Mouse (Mus musculus) c-Kit-positive CD71-positive TER-119-negative erythroid progenitor cells, embryonic 14.5 days (primary cell): ENCODE measurements around the gene Ltb4r1.
A peak's percentile ranks its signal among the peaks of the same experiment; 100 is the strongest.
"Not testable (repeated sequence)": the region's sequence is repeated elsewhere in the genome, so short reads cannot be mapped to it uniquely, and the experiment has no call there.

Experiments
- DNase-seq: peaks from one replicate; pipeline ENCODE4 v3.0.0-alpha.2; 2013; ENCODE audit warnings: low read depth

Ltb4r1 gene

DNA sequence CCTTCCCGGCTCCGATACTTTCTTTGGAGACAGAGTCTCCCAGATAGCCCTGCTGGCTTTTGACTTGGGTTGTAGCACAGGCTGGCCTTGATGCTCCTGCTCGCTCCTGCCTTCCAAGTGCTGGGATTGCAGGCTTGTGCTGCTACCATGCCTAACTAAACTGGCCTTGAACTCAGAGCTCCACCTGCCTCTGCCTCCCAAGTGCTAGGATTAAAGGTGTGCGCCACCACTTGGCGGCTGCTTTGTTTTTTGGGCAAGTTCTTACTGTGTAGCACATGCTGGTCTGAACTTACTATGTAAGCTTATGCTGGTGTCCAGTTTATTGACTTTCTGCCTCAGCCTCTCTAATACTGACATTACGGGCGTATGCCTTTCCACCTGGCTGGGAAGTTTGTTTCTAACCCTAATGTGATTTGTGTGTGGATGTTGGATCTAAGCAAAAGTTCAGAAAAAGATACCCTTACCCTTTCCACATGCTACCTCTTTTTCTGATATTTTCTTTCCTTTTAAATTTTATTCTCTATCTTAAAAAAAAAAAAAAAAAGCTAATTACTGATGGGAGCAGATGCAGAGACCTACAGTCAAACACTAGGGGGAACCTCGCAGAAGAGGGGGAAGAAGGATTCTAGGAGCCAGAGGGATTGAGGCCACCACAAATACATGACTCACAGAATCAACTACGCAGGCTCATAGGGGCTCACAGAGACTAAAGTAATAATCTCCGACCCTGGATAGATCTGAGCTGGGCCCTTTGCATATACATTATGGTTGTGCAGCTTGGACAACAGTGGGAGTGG, 18.5 kb upstream of the Ltb4r1 start:
- DNase-seq = no peak

DNA sequence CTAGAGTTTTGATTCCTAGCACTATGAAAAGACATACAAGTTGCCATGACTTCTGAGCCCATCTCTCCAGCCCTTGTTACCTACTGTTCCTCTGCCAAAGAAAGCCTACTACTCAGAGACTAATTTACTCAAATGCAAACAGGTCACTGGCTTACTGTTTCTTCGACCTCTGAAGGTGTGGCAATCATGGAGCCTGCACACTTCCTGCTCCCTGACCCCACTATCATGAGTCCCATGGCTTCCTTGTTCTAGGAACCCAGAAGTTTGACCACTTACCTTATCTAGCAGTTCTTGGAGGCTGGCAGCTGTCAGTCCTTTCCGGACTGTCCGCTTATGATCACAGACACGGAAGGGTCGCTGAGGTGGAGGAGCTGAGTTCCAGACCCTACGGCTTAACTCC, 8.2 kb upstream of the Ltb4r1 start:
- no peak for DNase-seq

DNA sequence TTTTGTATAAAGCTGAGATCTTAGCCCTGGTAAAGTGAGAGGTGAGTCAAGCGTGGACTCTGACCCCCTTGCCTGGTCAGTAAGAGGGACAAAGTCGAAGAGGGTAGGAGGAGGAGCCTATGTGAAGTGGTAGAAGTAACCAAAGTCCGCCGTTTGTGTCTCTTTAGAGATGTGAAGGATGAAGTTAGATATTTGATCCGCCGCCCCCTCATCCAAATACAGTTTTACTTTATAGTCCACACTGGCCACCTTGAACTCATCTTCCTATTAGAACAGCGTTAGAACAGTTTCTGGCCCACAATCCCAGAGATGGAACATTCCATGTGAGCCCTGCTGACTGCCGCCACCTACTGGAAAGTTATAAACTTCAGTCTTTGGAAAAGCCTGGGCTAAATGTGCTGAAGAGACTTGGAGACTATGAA, 7.4 kb upstream of the Ltb4r1 start, which contains the start of gene Cideb:
TSS of gene Cideb (minus strand) at position 96 of the 422 bp plus-strand sequence.
- peak; percentile 62 for DNase-seq

DNA sequence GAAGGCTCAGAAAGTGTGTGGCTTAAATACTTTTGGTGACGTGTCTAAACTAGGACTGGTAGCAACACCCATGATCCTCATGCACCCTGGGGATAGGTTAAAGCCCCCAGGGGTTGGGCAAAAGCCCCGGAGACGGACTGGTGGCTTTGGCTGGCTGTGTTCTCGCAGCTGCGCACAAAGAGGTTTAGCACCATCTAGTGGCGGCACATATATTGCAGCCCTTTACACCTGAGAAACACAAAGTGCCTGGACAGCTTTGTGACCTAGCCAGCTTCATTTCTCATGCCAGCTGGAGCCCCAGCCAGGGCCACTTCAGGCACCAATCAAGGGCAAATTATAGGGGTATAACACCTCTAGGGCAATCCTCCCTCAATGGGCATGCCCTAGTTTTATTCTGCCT, 5.6 kb upstream of the Ltb4r1 start:
- DNase-seq = not testable (repeated sequence)

DNA sequence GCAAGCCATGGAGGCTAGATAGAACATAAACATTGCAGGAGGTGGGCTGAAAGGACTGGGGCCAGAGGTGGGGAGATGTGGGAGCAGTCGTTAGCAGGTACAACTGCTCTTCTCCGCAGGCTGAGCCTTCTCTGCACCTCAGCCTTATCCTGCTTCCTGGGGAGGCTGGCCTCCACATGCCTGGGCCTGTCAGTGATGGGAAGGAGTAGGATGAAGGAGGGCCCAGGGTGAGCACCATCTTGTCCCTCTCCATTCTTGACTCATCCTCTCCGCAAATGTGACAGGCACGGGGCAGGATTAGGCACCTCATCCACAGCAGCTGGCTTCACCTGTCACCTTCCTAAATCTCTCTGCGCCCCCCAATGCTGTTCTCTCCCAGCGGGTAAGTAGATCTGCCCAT, 4.6 kb upstream of the Ltb4r1 start, which contains the start of gene Ltb4r2:
TSS of gene Ltb4r2 (plus strand) at position 266 of the 400 bp plus-strand sequence.
- no peak for DNase-seq

DNA sequence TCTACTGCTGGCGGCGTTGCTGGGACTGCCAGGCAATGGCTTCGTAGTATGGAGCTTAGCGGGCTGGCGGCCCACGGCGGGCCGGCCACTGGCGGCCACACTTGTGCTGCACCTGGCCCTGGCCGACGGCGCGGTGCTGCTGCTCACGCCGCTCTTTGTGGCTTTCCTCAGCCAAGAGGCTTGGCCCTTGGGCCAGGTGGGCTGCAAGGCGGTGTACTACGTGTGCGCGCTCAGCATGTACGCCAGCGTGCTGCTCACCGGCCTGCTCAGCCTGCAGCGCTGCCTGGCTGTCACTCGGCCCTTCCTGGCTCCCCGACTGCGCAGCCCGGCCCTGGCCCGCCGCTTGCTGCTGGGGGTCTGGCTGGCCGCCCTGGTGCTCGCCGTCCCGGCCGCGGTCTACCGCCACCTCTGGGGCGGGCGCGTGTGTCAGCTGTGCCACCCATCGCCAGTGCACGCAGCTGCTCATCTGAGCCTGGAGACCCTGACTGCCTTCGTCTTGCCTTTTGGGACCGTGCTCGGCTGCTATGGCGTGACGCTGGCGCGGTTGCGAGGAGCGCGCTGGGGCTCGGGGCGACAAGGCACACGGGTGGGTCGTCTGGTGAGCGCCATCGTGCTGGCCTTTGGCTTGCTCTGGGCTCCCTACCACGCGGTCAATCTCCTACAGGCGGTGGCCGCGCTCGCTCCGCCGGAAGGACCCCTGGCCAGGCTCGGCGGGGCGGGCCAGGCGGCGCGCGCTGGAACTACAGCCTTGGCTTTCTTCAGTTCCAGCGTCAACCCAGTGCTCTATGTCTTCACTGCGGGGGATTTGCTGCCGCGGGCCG, 3.6 kb upstream of the Ltb4r1 start:
- DNase-seq = no peak

DNA sequence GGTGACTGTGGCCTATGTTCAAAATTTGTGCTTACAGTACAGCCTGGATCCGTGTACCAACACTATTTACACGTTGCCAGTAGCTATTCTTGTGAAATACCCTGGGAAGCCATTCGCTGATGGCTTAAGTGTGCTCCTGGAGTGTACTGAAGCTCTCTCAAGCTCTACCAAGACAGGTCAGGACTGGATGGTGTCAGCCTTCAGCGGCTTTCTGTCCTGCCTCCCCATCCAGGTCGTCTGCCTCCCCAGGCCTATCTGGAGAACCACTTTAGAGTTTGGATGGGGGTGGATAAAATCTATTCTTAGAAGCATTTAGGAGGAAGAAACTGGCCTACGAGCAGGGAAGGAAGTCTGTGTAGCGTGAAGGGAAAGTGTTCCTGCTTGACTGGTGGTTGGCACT, 2.6 kb upstream of the Ltb4r1 start:
- DNase-seq = no peak

DNA sequence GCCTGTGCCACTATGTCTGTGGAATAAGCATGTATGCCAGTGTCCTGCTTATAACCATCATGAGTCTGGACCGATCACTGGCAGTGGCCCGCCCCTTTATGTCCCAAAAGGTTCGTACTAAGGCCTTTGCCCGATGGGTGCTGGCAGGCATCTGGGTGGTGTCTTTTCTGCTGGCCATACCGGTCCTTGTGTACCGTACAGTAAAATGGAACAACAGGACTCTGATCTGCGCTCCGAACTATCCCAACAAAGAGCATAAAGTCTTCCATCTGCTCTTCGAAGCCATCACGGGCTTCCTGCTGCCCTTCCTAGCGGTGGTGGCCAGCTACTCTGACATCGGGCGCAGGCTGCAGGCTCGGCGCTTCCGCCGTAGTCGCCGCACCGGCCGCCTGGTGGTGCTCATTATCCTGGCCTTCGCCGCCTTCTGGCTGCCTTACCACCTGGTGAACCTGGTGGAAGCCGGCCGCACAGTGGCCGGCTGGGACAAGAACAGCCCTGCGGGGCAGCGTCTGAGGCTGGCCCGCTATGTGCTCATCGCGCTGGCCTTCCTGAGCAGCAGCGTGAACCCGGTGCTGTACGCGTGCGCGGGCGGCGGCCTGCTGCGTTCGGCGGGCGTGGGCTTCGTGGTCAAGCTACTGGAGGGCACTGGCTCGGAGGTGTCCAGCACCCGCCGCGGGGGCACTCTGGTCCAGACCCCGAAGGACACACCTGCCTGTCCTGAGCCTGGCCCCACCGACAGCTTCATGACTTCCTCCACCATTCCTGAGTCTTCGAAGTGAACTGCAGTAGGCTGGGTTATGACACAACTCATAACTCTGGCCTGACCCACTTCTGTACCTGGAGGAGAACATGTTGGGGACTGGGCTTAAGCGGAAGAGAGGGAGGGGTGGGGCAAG, 2.0 kb downstream of the Ltb4r1 start:
- no peak for DNase-seq

DNA sequence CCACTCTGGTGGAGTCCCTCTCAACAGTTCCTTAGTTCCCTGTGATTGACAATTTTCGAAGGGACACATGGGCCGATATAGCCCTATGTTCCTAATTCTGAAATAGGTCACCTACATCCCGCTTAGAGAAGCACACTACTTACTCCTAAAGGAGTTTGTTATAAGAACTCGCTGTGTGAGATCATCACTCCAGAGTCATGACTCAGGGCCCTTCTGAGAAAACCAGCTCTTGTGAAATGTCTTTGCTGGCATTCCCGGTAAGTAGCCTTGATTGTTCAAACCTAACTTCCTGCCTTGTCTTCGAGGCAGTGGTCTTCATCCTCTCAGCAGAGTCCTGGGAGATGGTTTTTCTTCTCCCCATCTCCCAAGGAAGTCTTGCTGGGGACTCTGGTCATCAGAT, 2.8 kb downstream of the Ltb4r1 start:
- no peak for DNase-seq

DNA sequence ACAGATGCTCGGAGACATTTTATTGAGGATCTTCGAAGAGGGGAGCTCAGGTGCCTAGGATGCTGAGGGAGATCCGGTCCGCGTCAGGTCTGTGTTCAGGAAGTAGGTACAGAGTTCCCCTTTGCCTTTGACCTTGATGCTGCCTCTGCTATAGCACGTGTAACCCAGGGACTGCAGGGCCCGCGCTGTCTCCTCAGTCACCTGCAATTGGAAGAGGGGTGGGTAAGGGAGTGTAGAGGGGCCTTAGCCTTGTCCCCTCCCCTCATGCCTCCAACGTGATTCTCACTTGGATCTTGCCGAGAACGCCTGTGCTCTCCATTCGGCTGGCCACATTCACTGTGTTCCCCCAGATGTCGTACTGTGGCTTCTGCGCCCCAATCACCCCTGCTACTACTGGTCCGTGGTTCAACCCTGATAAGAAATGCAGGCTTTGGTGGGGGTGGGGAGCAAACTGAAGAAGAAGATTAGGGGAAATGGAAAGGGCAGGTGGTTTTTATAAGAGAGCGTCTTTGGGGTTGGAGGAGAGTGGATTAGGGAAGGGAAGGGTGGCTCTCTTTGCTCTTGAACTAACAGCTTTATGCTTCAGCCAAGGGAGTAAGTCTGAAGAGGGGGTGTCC, 3.4 kb downstream of the Ltb4r1 start:
- DNase-seq = peak; percentile 54

DNA sequence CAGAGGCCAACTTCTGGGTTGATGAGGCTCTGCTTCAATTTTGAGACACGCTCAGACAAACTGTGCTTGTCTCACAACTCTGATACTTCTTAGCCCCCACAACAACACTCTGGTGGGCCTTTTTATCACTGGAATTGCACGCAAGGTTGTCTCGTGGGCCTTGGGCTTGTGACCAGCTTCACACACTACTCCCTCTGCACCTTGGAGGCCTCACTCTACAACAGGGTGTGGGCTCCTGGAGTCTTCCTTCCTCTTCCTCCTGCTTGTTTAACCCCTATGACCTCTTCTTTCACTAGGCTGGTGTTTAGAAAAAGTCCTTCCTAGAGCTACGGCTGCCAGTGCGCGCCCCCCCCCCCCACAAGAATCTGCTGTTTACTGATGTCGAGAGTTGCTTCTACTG, 10.9 kb downstream of the Ltb4r1 start:
- DNase-seq = no peak

DNA sequence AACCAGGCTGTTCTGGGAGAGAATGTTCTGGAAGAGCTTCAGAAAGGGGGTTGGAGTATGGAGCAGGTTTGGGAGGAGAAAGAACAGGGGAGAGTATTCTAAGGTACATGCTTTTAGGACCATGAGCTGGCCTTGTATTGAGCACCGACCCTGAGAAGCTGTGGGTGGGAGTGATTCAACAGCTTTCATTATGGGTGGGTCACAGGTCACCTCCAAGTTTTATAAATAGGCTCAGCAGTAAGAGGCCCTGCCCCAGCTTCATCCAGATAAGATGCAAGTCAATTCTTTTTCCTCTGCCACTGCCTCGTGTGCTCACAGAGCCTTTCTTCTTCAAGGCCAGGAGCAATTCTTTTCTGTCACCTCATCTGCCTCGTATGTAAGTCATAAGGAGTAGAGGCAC, 11.4 kb downstream of the Ltb4r1 start:
- DNase-seq = no peak

DNA sequence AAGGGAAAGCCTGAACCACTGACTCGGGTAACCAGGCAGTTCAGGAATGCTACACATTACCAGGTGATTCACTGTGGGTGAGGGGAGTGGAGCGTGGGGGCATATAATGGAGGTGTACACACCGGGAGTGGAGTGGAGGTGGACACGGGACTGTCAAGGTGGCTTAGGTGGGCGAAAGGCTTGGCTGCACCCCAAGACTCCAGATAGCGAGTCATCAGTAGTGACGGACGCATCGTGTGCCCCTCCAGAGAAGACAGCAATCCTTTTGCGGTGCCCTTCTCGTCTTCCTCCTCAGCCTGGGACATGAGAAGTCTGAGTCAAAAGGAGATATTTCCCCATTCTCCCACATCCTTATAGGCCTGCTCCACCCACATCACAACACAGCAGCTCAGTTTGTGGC, 12.0 kb downstream of the Ltb4r1 start:
- DNase-seq = no peak

DNA sequence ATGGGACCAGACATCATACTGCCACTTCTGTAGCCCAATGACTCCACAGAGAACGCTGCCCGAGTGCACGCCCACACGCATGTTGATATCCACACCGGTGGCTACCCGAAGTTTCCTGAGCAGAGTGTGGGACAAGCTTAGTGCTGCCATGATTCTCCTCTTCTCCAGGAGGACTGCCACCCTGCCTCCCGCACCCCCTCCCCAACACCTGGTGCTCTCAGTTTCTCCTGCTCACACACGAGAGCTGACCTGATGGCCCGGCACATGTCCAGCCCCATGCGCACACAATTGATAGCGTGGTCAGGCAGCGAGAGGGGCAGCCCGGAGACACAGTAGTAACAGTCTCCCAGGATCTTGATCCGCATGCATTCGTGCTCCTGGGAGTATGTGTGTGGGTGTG, 12.9 kb downstream of the Ltb4r1 start:
- DNase-seq = no peak

DNA sequence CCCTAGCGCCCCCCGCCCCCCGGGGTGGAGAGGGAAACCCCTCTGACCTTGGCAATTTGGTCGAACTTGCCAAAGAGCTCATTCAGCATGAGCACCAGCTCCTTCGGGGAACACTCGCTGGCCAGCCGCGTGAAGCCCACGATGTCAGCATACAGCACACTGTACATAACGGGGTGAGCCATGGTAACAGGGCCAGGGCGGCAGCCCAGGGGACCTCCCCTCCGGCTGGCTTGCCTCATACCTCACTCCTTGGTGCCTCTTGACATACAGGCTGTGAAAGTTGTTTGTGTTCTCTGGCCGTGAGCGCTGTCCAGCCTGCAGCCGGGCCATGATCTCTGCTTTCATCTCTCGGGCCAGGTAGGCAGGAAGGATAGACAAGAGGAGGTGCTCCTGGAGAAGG, 13.9 kb downstream of the Ltb4r1 start:
- no peak for DNase-seq

DNA sequence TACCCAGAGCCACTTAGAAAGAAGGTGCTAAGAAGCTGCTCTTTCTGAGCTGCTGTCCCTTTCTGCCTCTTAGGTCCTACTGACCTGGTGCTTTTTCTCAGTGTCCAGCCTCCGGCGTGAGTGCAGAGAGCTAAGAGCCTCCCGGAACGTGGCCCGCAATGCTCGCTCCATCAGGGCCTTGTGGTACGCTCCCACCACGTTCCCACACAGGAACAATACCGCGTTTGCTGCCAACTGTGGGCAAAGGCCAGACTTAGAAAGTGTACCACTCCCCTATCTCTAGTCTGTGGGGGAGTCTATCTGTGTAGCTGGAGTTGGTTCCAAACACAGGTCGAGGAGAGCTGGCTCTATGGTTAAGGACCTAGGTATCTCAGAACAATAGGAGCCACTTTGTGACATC, 15.0 kb downstream of the Ltb4r1 start:
- no peak for DNase-seq

DNA sequence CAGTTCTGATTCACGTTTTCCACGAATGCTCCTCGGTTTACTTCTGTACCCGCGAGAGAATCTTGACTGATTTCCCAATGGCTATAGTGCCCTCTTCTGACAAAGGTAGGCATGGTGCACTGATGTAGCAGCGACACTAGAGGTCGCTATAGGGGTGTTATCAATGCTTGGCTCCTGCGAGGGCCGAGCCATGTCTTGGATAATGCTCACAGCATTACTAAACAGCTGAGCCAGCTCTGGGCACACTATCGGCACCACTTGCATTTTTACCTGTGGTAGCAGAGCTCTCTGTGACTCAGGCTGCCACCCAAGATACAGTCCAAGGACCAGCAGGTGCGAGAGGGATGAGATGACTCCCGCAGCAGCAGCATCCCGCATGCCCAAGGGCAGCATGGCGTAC, 15.5 kb downstream of the Ltb4r1 start:
- peak; percentile 56 for DNase-seq

DNA sequence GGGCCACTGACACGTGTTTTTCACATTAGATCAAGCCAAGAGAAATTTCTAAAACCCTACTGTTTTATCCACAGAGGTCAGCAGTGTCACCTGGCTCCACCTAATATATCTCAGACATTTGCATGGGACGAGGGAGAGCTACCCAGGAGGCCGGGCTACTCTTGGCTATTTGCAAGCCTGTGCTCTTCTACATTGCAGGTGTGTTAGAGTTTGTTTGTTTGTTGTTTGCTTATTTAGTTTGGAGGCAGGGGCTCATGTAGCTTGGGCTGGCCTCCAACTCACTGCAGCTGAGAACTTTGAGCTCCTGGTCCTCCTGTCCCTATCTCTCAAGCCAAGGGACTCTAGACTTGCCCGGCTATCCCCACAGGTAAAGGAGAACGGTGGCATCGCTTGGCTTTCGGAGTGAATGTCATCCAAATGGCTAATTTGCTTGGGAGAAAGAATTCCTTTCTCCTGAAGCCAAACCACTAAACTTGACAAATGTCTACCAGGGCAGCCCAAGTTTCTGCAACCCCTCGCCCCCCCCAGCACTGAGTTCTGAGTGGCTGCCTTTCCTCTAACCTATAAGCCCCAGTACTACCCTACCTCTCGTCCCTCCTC, 16.7 kb downstream of the Ltb4r1 start:
- no peak for DNase-seq

DNA sequence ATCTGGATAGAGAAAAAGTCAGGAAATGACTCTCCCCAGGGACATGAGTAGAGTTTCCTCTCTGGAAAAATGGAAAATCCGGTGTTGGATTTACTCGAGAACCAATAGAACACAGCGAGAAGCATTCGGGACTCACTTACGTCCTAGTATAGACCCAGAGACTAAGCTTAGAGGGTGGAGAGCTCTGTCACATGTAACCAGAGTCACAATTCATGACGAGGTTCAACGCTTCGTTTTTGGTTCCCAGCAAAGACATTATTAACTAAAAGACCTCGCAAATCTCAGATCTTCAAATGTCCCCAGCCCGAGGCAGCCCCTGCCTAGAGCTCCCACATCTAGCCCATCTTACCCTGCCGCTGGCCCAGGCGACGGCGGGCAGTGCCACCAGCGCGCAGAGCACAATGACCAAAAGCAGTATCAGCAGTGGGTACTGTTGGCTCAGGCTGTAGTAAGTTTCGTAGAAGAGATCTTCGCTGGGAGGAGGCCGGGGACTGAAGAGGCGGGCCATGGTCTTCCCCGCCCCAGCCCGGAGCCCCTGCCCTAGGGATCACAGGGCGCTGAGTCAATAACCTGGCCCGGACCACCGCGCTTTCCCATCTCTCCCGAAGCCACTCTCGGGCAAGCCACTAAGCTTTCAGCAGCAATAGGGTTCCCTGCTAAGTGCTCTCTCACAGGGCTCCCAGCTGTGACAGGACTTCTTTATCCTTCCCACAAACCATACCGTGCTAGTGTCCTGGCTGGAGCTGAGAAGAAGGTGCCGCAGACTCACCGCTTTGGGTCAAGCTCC, 17.6 kb downstream of the Ltb4r1 start:
- no peak for DNase-seq

DNA sequence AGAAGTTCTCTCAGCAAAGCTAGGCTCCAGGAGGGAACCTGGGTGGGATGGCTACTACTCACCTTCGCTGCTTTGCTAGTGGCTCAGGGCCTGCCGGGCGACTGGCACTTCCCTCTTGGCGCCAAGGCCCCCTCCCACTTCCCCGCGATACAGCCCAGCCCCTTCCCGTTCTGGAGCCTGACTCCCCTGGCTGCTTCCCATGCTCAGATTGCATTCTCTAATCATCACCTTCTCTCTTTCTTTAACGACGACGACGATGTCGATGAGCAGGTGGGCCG, 18.1 kb downstream of the Ltb4r1 start, which contains the start of gene Adcy4:
TSS of gene Adcy4 (minus strand) at position 138 of the 278 bp plus-strand sequence.
- DNase-seq = no peak

DNA sequence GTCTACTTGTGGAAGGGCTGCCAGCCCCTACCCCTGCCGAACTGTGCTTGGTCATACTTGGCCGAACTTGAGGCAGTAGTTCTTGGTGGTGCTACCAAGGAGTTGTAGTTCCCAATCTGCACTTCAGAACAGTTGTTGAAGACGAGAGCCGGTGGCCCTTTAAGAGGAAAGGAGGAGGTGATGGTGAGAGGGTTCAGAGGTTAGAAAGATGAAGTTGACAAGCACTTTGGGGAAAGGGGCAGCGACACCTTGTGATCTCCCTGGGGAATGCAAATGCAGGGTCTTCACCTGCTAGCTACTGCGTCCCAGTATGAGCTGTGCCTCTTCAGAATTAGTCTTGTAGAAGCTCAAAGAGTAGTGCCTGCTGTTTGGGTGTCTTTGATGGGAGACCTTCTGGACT, 19.4 kb downstream of the Ltb4r1 start:
- no peak for DNase-seq
